Mouse (Mus musculus): Measurements from ENCODE around the gene Rprd1b.
A peak's percentile ranks its signal among the peaks of the same experiment; 100 is the strongest.

Gene Rprd1b

DNA sequence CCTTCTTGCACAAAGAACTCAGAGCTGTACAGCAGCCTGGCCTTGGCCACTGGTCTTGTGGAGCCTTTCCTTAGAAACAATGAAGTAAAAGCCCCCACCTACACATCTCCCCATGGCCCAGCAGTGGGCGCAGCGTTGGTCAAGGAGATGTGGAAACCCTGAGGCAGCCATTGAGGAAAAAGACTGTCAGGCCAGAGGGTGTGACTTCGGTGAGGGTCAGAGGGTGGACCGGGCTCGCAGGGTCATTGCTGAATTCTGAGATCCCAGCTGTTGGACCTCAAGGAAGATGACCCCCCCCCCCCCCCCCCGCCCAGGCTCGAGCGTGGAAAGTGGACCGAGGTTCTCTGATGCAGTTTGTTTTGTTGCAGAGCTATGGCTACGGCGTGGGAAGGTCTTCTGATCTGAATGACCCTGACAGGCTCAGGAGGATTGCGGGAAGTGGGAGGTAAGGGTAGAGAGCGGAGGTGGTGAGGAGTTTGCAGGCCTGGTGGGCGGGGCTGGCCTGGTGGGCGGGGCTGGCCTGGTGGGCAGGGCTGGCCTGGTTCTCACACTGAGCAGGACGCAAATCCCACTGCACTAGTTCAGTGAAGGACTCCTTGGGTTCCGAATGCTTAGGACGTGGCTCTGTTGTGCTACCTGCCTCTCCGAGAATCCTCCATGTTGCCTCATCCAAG, 150.5 kb downstream of the Rprd1b start:
- peak; percentile 25 for DNase-seq

- no peak for DNase-seq
Measured at GRCm38 (mm10) chr2:158179370-158180111, 151.2 kb downstream of the Rprd1b start.

DNA sequence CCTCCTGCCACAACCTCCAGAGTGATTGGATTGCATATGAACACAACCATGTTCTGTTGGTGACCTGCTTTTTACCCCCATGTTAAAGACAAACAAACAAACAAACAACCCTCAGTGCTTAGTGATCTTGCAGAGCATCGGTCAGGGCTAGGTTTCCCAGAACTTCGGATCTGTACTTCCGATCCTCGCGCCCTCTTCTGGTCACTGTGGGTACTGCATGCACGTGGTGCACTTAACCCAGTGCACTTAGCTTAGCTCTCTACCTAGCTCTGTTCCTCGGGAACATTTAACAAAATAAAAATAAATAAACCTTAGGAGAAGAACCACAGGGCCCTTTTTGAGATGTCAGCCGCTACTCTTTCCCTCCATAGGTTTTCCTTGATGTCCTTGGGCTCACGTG, 152.5 kb downstream of the Rprd1b start:
- DNase-seq: no peak
